Mouse (Mus musculus): ENCODE results near the gene Pnrc2. TPM values are rescaled to one million over a fixed set of nuclear protein-coding genes. Genes with fewer than 3 reads are reported as not detected.
A peak's percentile ranks its signal among the peaks of the same experiment; 100 is the strongest.

The Pnrc2 gene
- polyA plus RNA-seq, 1 experiment from 2014 or later, result 74.9 TPM

- peak overlapping the region; percentile 54 for H3K4me3 ChIP-seq (ENCODE audit: low read depth, low read length)
- WGBS (ENCODE audit: insufficient replicate concordance), result under 1% methylated on average over 9 of the region's 9 CpGs
- no peaks in the 10 kb centered on the region for H3K27me3 ChIP-seq (ENCODE audit: control insufficient read depth, insufficient read depth, low read depth, low read length)
These were observed 2.4 kb upstream of the Pnrc2 start for GRCm38 (mm10) chr4:135875991-135876582.

GRCm38 (mm10) chr4:135875546-135875945 lies 1.9 kb upstream of the Pnrc2 start:
- H3K4me3 ChIP-seq (ENCODE audit: low read depth, low read length), result peak overlapping the region; percentile 54
- peaks cover 41% of the 10 kb centered on the region for H3K4me1 ChIP-seq (ENCODE audit: control insufficient read depth, low read depth, low read length)
- H3K4me2 ChIP-seq (ENCODE audit: low read depth, low read length), result peak overlapping the region; percentile 75

More at GRCm38 (mm10) chr4:135875991-135876582, 2.4 kb upstream of the Pnrc2 start:
- Histone ChIP-seq H3K9me3 (replicated peaks; ENCODE audit: control insufficient read depth, low read length) (no peaks in the 10 kb centered on the region), H3K4me2 (ENCODE audit: low read depth, low read length) (peak overlapping the region; percentile 75), H3K36me3 (ENCODE audit: control insufficient read depth, insufficient read depth) (peaks cover 15% of the 10 kb centered on the region), H3K27ac (ENCODE audit: low read length) (peak overlapping the region; percentile 82), H3K9ac (ENCODE audit: low read depth, low read length) (peak overlapping the region; percentile 59), H3K4me1 (ENCODE audit: control insufficient read depth, low read depth, low read length) (peaks cover 40% of the 10 kb centered on the region)
- ATAC-seq (ENCODE audit: low read depth), result no peak

GRCm38 (mm10) chr4:135874564-135875535 lies 1.2 kb upstream of the Pnrc2 start:
- Histone ChIP-seq H3K27me3 (ENCODE audit: control insufficient read depth, insufficient read depth, low read depth, low read length) (no peaks in the 10 kb centered on the region), H3K4me3 (ENCODE audit: low read depth, low read length) (peak overlapping the region; percentile 86; the same call in 1 of the 2 replicates), H3K4me1 (ENCODE audit: control insufficient read depth, low read depth, low read length) (peaks cover 43% of the 10 kb centered on the region), H3K36me3 (ENCODE audit: control insufficient read depth, insufficient read depth) (peaks cover 21% of the 10 kb centered on the region), H3K9ac (ENCODE audit: low read depth, low read length) (peak overlapping the region; percentile 8; the same call in 1 of the 2 replicates), H3K9me3 (replicated peaks; ENCODE audit: control insufficient read depth, low read length) (no peaks in the 10 kb centered on the region), H3K27ac (ENCODE audit: low read length) (peak overlapping the region; percentile 97), H3K4me2 (ENCODE audit: low read depth, low read length) (peak overlapping the region; percentile 77)
- ATAC-seq (ENCODE audit: low read depth), result no peak
- 65% methylated on average over 10 of the region's 10 CpGs for WGBS (ENCODE audit: insufficient replicate concordance)

More at GRCm38 (mm10) chr4:135875546-135875945, 1.9 kb upstream of the Pnrc2 start:
- no peaks in the 10 kb centered on the region for H3K9me3 ChIP-seq (replicated peaks; ENCODE audit: control insufficient read depth, low read length)
- peak overlapping the region; percentile 82 for H3K27ac ChIP-seq (ENCODE audit: low read length)
- H3K27me3 ChIP-seq (ENCODE audit: control insufficient read depth, insufficient read depth, low read depth, low read length), result no peaks in the 10 kb centered on the region
- WGBS (ENCODE audit: insufficient replicate concordance), result 18% methylated on average over 7 of the region's 7 CpGs
- ATAC-seq (ENCODE audit: low read depth), result no peak
- H3K9ac ChIP-seq (ENCODE audit: low read depth, low read length), result peak overlapping the region; percentile 59; the same call in 1 of the 2 replicates
- H3K36me3 ChIP-seq (ENCODE audit: control insufficient read depth, insufficient read depth), result peaks cover 19% of the 10 kb centered on the region

GRCm38 (mm10) chr4:135872589-135873391 lies 860 bp downstream of the Pnrc2 start:
- H3K27me3 ChIP-seq (ENCODE audit: control insufficient read depth, insufficient read depth, low read depth, low read length), result no peaks in the 10 kb centered on the region
- peak overlapping the region; percentile 97 for H3K27ac ChIP-seq (ENCODE audit: low read length)
- H3K9ac ChIP-seq (ENCODE audit: low read depth, low read length), result peak overlapping the region; percentile 91
- peaks cover 30% of the 10 kb centered on the region for H3K36me3 ChIP-seq (ENCODE audit: control insufficient read depth, insufficient read depth)
- peak overlapping the region; percentile 85 for H3K4me2 ChIP-seq (ENCODE audit: low read depth, low read length)
- WGBS (ENCODE audit: insufficient replicate concordance), result 7% methylated on average over 17 of the region's 17 CpGs
- H3K4me1 ChIP-seq (ENCODE audit: control insufficient read depth, low read depth, low read length), result peaks cover 49% of the 10 kb centered on the region
- ATAC-seq (ENCODE audit: low read depth), result no peak
- peak overlapping the region; percentile 86 for H3K4me3 ChIP-seq (ENCODE audit: low read depth, low read length)
- no peaks in the 10 kb centered on the region for H3K9me3 ChIP-seq (replicated peaks; ENCODE audit: control insufficient read depth, low read length)

- Histone ChIP-seq H3K9ac (ENCODE audit: low read depth, low read length) (peak overlapping the region; percentile 91), H3K36me3 (ENCODE audit: control insufficient read depth, insufficient read depth) (peaks cover 30% of the 10 kb centered on the region), H3K27me3 (ENCODE audit: control insufficient read depth, insufficient read depth, low read depth, low read length) (no peaks in the 10 kb centered on the region), H3K4me3 (ENCODE audit: low read depth, low read length) (peak overlapping the region; percentile 86), H3K27ac (ENCODE audit: low read length) (peak overlapping the region; percentile 97; the same call in 1 of the 2 replicates), H3K9me3 (replicated peaks; ENCODE audit: control insufficient read depth, low read length) (no peaks in the 10 kb centered on the region), H3K4me1 (ENCODE audit: control insufficient read depth, low read depth, low read length) (peaks cover 48% of the 10 kb centered on the region), H3K4me2 (ENCODE audit: low read depth, low read length) (peak overlapping the region; percentile 85)
- ATAC-seq (ENCODE audit: low read depth), result no peak
- 33% methylated on average over 3 of the region's 3 CpGs for WGBS (ENCODE audit: insufficient replicate concordance)
These were observed 1.6 kb downstream of the Pnrc2 start for GRCm38 (mm10) chr4:135872015-135872414.

GRCm38 (mm10) chr4:135870227-135871023 lies 3.2 kb downstream of the Pnrc2 start:
- Histone ChIP-seq H3K4me3 (ENCODE audit: low read depth, low read length) (no peak overlapping the region), H3K4me2 (ENCODE audit: low read depth, low read length) (no peak overlapping the region), H3K4me1 (ENCODE audit: control insufficient read depth, low read depth, low read length) (peaks cover 32% of the 10 kb centered on the region), H3K9me3 (replicated peaks; ENCODE audit: control insufficient read depth, low read length) (no peaks in the 10 kb centered on the region), H3K9ac (ENCODE audit: low read depth, low read length) (no peak overlapping the region), H3K27me3 (ENCODE audit: control insufficient read depth, insufficient read depth, low read depth, low read length) (no peaks in the 10 kb centered on the region), H3K27ac (ENCODE audit: low read length) (no peak overlapping the region), H3K36me3 (ENCODE audit: control insufficient read depth, insufficient read depth) (peaks cover 35% of the 10 kb centered on the region)
- ATAC-seq (ENCODE audit: low read depth), result no peak
- 41% methylated on average over 2 of the region's 2 CpGs for WGBS (ENCODE audit: insufficient replicate concordance)

GRCm38 (mm10) chr4:135868996-135869395 lies 4.7 kb downstream of the Pnrc2 start:
- Histone ChIP-seq H3K27me3 (ENCODE audit: control insufficient read depth, insufficient read depth, low read depth, low read length) (no peaks in the 10 kb centered on the region), H3K4me3 (ENCODE audit: low read depth, low read length) (no peak overlapping the region), H3K36me3 (ENCODE audit: control insufficient read depth, insufficient read depth) (peaks cover 35% of the 10 kb centered on the region), H3K27ac (ENCODE audit: low read length) (peak overlapping the region; percentile 38), H3K9me3 (replicated peaks; ENCODE audit: control insufficient read depth, low read length) (no peaks in the 10 kb centered on the region), H3K4me2 (ENCODE audit: low read depth, low read length) (no peak overlapping the region), H3K4me1 (ENCODE audit: control insufficient read depth, low read depth, low read length) (peaks cover 18% of the 10 kb centered on the region), H3K9ac (ENCODE audit: low read depth, low read length) (no peak overlapping the region)
- WGBS (ENCODE audit: insufficient replicate concordance), result 37% methylated on average over 2 of the region's 2 CpGs
- no peak for ATAC-seq (ENCODE audit: low read depth)
